Mouse (Mus musculus) ES-Bruce4 (cell line): ENCODE results near the gene Gulp1. TPM values are rescaled to one million over a fixed set of nuclear protein-coding genes. Genes with fewer than 3 reads are reported as not detected.

Experiments
- H3K27ac ChIP-seq: 2 replicates; pipeline ENCODE4 v1.5.1; 2012; ENCODE audit warnings: low read length, inconsistent platforms; ENCODE audit not compliant: insufficient read depth
- H3K27me3 ChIP-seq: 2 replicates; pipeline ENCODE4 v1.6.1; 2012; ENCODE audit warnings: mild to moderate bottlenecking, low read length, inconsistent platforms; ENCODE audit not compliant: control insufficient read depth, poor library complexity, insufficient read depth, severe bottlenecking
- H3K36me3 ChIP-seq: 2 replicates; pipeline ENCODE4 v1.6.1; 2012; ENCODE audit warnings: inconsistent platforms, mild to moderate bottlenecking, low read length, moderate library complexity; ENCODE audit not compliant: control insufficient read depth, poor library complexity, insufficient read depth, severe bottlenecking
- H3K4me1 ChIP-seq: one replicate; pipeline ENCODE4 v1.8.1; 2011; ENCODE audit warnings: low read length; ENCODE audit not compliant: control insufficient read depth, insufficient read depth
- H3K4me3 ChIP-seq: 2 replicates; pipeline ENCODE4 v1.5.1; 2011; ENCODE audit warnings: low read depth, mild to moderate bottlenecking, low read length
- H3K9ac ChIP-seq: 2 replicates; pipeline ENCODE4 v1.6.1; 2012; ENCODE audit warnings: low read depth, mild to moderate bottlenecking, inconsistent platforms; ENCODE audit not compliant: poor library complexity, severe bottlenecking
- H3K9me3 ChIP-seq: replicated peaks from 2 replicates; pipeline ENCODE4 v1.6.1; 2012; ENCODE audit warnings: mild to moderate bottlenecking, low read length, inconsistent platforms; ENCODE audit not compliant: control insufficient read depth, poor library complexity, insufficient read depth, severe bottlenecking
- CTCF ChIP-seq: IDR thresholded peaks from one replicate; pipeline ENCODE4 v1.8.1; 2011; ENCODE audit warnings: low read depth, low read length
- EP300 ChIP-seq: IDR thresholded peaks from 2 replicates; pipeline ENCODE4 v1.6.1; 2011; ENCODE audit warnings: low read depth, low read length; ENCODE audit not compliant: insufficient read depth
- POLR2A ChIP-seq: IDR thresholded peaks from one replicate; pipeline ENCODE4 v1.8.1; 2011; ENCODE audit warnings: low read length; ENCODE audit not compliant: insufficient read depth
- polyA plus RNA-seq: library from polyadenylated mRNA; stranded (reverse); fragments of >200 nt; gene quantifications from 2 replicates; pipeline ENCODE4 v1.2.4, GENCODE M21; 2011; ENCODE audit warnings: low read depth; ENCODE audit not compliant: missing spikeins, insufficient read depth, insufficient read length

Gulp1 gene
- polyA plus RNA-seq, 1 experiment = 7.9 TPM

- Histone ChIP-seq H3K4me3 (no peak overlapping the region), H3K27me3 (no peaks in the 10 kb centered on the region), H3K36me3 (no peaks in the 10 kb centered on the region), H3K9me3 (no peaks in the 10 kb centered on the region), H3K4me1 (no peaks in the 10 kb centered on the region), H3K27ac (no peak overlapping the region), H3K9ac (no peak overlapping the region)
- TF ChIP-seq CTCF (no peak), EP300 (no peak), POLR2A (no peak)
These were observed 41.8 kb downstream of the Gulp1 start for GRCm38 (mm10) chr1:44593109-44593508.

- H3K36me3 ChIP-seq = no peaks in the 10 kb centered on the region
- no peaks in the 10 kb centered on the region for H3K27me3 ChIP-seq
- no peaks in the 10 kb centered on the region for H3K4me1 ChIP-seq
- H3K9ac ChIP-seq = no peak overlapping the region
- no peak for TF ChIP-seq EP300
- no peak for TF ChIP-seq CTCF
- no peak for TF ChIP-seq POLR2A
- no peaks in the 10 kb centered on the region for H3K9me3 ChIP-seq
- H3K4me3 ChIP-seq = no peak overlapping the region
- no peak overlapping the region for H3K27ac ChIP-seq
These were observed 47.0 kb downstream of the Gulp1 start for GRCm38 (mm10) chr1:44598312-44598711.

DNA sequence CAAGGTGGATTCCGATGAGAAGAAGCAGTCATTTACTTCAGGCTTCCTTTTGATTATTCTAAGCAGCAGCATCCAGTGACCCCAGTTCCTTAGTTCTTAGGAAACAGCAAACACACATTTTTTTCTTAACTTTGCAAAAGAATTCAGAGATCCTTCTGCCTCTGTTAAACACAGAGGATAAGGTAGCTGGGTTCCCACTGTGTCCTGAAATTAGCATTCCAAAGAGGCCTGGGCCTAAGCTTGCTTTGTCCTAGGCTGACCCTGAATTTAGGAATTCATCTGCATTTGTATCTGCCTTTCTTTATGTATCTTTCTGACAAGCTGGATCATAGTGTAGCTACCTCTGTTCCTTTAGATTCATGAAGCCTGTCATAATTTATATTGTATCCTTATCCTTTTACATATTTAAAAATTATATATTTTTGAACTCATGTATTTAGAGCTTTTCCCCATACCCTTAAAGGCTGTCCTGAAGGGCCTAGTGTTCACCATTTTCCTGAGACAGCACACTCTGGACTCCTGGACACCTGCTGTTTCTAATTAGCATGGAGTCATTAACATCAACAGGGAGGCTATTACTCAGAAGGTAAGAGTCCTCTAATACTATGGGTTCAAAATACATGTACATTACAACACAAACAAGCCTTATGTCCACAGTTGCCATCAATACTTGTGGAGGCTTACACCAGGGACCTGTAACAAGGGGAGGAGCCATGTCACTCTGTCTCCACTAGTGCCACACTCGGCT is 62.2 kb downstream of the Gulp1 start:
- H3K4me1 ChIP-seq = peaks cover 5% of the 10 kb centered on the region
- TF ChIP-seq EP300 (no peak), POLR2A (no peak)
- no peaks in the 10 kb centered on the region for H3K27me3 ChIP-seq
- H3K9ac ChIP-seq = no peak overlapping the region
- no peak overlapping the region for H3K27ac ChIP-seq
- H3K4me3 ChIP-seq = no peak overlapping the region
- 0 out of 2 replicates have a peak, but pooled peaks cover 3% of the 10 kb centered on the region for H3K9me3 ChIP-seq
- no peaks in the 10 kb centered on the region for H3K36me3 ChIP-seq

DNA sequence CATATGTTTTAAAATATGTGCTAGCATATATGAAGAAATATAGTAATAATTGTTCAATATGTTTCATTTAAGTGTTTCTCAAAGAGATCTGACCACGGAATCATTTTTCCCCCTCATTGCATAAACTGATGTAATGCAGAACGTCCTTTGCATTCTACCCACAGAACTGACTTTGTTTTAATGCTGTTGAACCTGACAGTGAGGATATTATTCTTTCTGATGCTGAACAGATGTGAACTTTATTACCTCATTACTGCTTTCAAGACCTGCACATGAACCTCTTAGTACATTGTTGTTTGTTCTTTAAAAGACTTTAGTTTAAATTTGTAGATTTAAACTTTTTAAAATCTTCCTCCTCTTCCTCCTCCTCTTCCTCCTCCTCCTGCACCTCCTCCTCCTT is 67.4 kb downstream of the Gulp1 start:
- no peak overlapping the region for H3K4me3 ChIP-seq
- TF ChIP-seq CTCF = no peak
- no peak for TF ChIP-seq EP300
- no peak for TF ChIP-seq POLR2A
- H3K4me1 ChIP-seq = peaks cover 1% of the 10 kb centered on the region
- H3K27me3 ChIP-seq = no peaks in the 10 kb centered on the region
- no peak overlapping the region for H3K27ac ChIP-seq
- H3K9ac ChIP-seq = no peak overlapping the region
- no peaks in the 10 kb centered on the region for H3K36me3 ChIP-seq
- H3K9me3 ChIP-seq = no peaks in the 10 kb centered on the region

DNA sequence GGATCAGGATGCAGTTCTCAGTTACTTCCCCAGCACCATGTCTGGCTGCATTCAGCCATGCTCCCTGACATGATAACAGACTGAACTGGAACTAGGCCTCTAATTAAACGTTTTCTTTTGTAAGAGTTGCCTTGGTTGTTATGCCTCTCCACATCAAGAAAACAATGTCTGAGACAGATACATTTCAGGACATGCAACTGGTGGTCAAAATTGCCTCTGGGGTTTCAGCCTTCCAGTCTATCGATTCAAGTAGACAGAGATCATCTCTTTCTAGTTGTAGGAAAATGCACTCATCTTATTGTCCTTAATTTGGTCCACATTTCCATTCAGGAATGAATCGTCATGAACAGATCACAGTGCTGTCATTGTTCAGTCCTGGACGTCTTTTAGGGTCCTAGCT is 83.2 kb downstream of the Gulp1 start:
- no peak overlapping the region for H3K27ac ChIP-seq
- H3K36me3 ChIP-seq = no peaks in the 10 kb centered on the region
- H3K4me3 ChIP-seq = no peak overlapping the region
- no peaks in the 10 kb centered on the region for H3K9me3 ChIP-seq
- no peak overlapping the region for H3K9ac ChIP-seq
- H3K4me1 ChIP-seq = no peaks in the 10 kb centered on the region
- TF ChIP-seq EP300 = no peak
- no peak for TF ChIP-seq POLR2A
- no peak for TF ChIP-seq CTCF
- H3K27me3 ChIP-seq = no peaks in the 10 kb centered on the region

- H3K9ac ChIP-seq = no peak overlapping the region
- H3K9me3 ChIP-seq = no peaks in the 10 kb centered on the region
- H3K36me3 ChIP-seq = no peaks in the 10 kb centered on the region
- no peaks in the 10 kb centered on the region for H3K4me1 ChIP-seq
- TF ChIP-seq CTCF (no peak), EP300 (no peak), POLR2A (no peak)
- no peak overlapping the region for H3K27ac ChIP-seq
- no peak overlapping the region for H3K4me3 ChIP-seq
- H3K27me3 ChIP-seq = no peaks in the 10 kb centered on the region
These were observed 94.5 kb downstream of the Gulp1 start for GRCm38 (mm10) chr1:44645678-44646276.
